Mouse (Mus musculus): ENCODE measurements at regions not wholly inside any gene's neighbourhood (a gene's known extent, or its start where the extent isn't known, plus 50 kb on each side); places are given as distances from the start of the nearest gene placed in this dataset.

DNA sequence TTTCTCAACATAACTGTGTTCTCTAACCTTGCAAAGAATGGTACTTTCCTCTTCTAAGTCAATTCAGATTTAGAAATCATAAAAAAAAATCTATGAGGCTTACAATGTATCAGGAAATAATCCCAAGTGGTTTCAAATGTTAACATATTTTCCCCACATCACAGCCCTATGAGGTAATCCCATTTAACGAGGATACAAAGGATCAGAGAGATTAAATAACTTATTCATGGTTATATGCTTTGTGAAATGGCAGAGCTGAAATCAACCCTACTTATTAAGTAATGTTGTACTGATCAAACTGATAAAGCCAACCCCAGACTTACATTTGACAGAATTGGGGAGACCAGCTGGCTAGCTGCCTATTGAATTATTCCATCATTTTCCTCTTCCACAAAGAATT lies 614.4 kb downstream of the Ntrk3 start:
- Histone ChIP-seq H3K27ac (ENCODE audit: low read length) (no peak overlapping the region), H3K27me3 (ENCODE audit: control insufficient read depth, insufficient read depth, low read depth, low read length) (no peaks in the 10 kb centered on the region), H3K4me1 (ENCODE audit: control insufficient read depth, insufficient read depth, low read length) (no peaks in the 10 kb centered on the region), H3K9ac (ENCODE audit: low read depth, low read length) (no peak overlapping the region), H3K9me3 (replicated peaks; ENCODE audit: control insufficient read depth, low read length, poor library complexity, severe bottlenecking) (no peaks in the 10 kb centered on the region), H3K36me3 (ENCODE audit: control insufficient read depth, insufficient read depth, low read length) (no peaks in the 10 kb centered on the region), H3K4me3 (ENCODE audit: low read depth, low read length) (no peak overlapping the region), H3K4me2 (ENCODE audit: low read length) (no peak overlapping the region)
- WGBS = 66% methylated on average over 1 of the region's 1 CpGs
- no peak for ATAC-seq

DNA sequence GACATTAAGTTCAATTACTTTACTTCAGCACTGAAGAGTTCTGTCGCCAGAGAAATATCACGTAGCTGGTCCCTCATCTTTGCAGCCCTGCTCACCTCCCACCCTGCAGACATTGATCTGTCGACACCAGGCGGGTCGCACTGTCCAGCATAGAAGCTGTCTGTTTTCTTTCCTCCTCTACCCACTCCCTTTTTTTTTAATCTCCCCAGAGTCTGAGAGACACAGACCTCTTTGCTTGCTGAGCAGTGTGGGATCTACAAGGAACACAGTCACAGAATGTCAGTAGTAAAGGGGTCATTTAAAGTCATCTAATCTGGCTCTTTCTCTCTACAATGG lies 616.7 kb downstream of the Ntrk3 start:
- Histone ChIP-seq H3K9ac (ENCODE audit: low read depth, low read length) (no peak overlapping the region), H3K27me3 (ENCODE audit: control insufficient read depth, insufficient read depth, low read depth, low read length) (no peaks in the 10 kb centered on the region), H3K36me3 (ENCODE audit: control insufficient read depth, insufficient read depth, low read length) (no peaks in the 10 kb centered on the region), H3K4me1 (ENCODE audit: control insufficient read depth, insufficient read depth, low read length) (no peaks in the 10 kb centered on the region), H3K9me3 (replicated peaks; ENCODE audit: control insufficient read depth, low read length, poor library complexity, severe bottlenecking) (peaks cover 3% of the 10 kb centered on the region; the same call in 1 of the 2 replicates), H3K4me3 (ENCODE audit: low read depth, low read length) (no peak overlapping the region), H3K27ac (ENCODE audit: low read length) (no peak overlapping the region), H3K4me2 (ENCODE audit: low read length) (no peak overlapping the region)
- no peak for ATAC-seq
- 79% methylated on average over 5 of the region's 5 CpGs for WGBS

DNA sequence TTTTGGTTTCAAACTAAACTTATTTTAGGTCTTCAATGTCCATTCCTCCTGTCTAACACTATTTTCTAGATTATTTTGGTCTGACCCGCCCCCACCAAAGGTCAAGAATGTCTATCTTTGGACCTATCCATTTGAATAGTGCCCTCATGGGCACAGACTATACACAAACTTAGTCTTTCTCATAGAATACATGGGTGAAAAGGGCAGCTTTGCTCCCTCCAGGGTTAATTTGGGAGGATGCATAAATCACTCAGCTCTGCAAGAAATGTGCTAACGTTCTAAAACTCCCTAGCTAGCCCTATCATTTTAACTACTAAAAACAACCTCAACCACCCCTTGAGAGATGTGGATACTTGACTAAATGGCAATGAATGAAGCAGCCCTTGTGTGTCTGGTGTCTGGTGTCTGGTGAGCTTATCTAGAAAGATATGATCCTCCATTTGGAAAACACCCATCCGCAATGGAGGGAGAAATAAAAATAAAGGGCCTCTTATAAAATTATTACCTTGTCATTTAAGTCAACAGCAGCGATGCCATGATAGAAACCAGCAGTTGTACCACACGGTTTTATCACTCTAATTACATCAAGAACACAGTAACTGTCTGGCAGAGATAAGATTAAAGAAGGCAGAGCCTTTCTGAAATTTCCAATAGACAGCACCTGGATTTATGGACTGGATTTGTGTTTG lies 617.2 kb downstream of the Ntrk3 start:
- no peaks in the 10 kb centered on the region for H3K27me3 ChIP-seq (ENCODE audit: control insufficient read depth, insufficient read depth, low read depth, low read length)
- H3K27ac ChIP-seq (ENCODE audit: low read length) = no peak overlapping the region
- no peaks in the 10 kb centered on the region for H3K4me1 ChIP-seq (ENCODE audit: control insufficient read depth, insufficient read depth, low read length)
- H3K36me3 ChIP-seq (ENCODE audit: control insufficient read depth, insufficient read depth, low read length) = no peaks in the 10 kb centered on the region
- 89% methylated on average over 5 of the region's 5 CpGs for WGBS
- no peak for ATAC-seq
- no peak overlapping the region for H3K4me2 ChIP-seq (ENCODE audit: low read length)
- peaks cover 3% of the 10 kb centered on the region; the same call in 1 of the 2 replicates for H3K9me3 ChIP-seq (replicated peaks; ENCODE audit: control insufficient read depth, low read length, poor library complexity, severe bottlenecking)
- H3K4me3 ChIP-seq (ENCODE audit: low read depth, low read length) = no peak overlapping the region
- H3K9ac ChIP-seq (ENCODE audit: low read depth, low read length) = no peak overlapping the region

- H3K4me1 ChIP-seq (ENCODE audit: control insufficient read depth, insufficient read depth, low read length) = no peaks in the 10 kb centered on the region
- H3K27me3 ChIP-seq (ENCODE audit: control insufficient read depth, insufficient read depth, low read depth, low read length) = no peaks in the 10 kb centered on the region
- peaks cover 3% of the 10 kb centered on the region; the same call in 1 of the 2 replicates for H3K9me3 ChIP-seq (replicated peaks; ENCODE audit: control insufficient read depth, low read length, poor library complexity, severe bottlenecking)
- WGBS = 89% methylated on average over 1 of the region's 1 CpGs
- no peak overlapping the region for H3K4me3 ChIP-seq (ENCODE audit: low read depth, low read length)
- no peak overlapping the region for H3K9ac ChIP-seq (ENCODE audit: low read depth, low read length)
- ATAC-seq = no peak
- no peak overlapping the region for H3K4me2 ChIP-seq (ENCODE audit: low read length)
- no peak overlapping the region for H3K27ac ChIP-seq (ENCODE audit: low read length)
- no peaks in the 10 kb centered on the region for H3K36me3 ChIP-seq (ENCODE audit: control insufficient read depth, insufficient read depth, low read length)
Measured at GRCm38 (mm10) chr7:78119809-78120208, 618.0 kb downstream of the Ntrk3 start.

GRCm38 (mm10) chr7:78111291-78111690 lies 626.5 kb downstream of the Ntrk3 start:
- ATAC-seq = no peak
- H3K4me1 ChIP-seq (ENCODE audit: control insufficient read depth, insufficient read depth, low read length) = no peaks in the 10 kb centered on the region
- H3K27me3 ChIP-seq (ENCODE audit: control insufficient read depth, insufficient read depth, low read depth, low read length) = no peaks in the 10 kb centered on the region
- 84% methylated on average over 6 of the region's 6 CpGs for WGBS
- H3K36me3 ChIP-seq (ENCODE audit: control insufficient read depth, insufficient read depth, low read length) = no peaks in the 10 kb centered on the region
- H3K9ac ChIP-seq (ENCODE audit: low read depth, low read length) = no peak overlapping the region
- H3K9me3 ChIP-seq (replicated peaks; ENCODE audit: control insufficient read depth, low read length, poor library complexity, severe bottlenecking) = no peaks in the 10 kb centered on the region
- H3K27ac ChIP-seq (ENCODE audit: low read length) = no peak overlapping the region
- no peak overlapping the region for H3K4me2 ChIP-seq (ENCODE audit: low read length)
- H3K4me3 ChIP-seq (ENCODE audit: low read depth, low read length) = no peak overlapping the region

DNA sequence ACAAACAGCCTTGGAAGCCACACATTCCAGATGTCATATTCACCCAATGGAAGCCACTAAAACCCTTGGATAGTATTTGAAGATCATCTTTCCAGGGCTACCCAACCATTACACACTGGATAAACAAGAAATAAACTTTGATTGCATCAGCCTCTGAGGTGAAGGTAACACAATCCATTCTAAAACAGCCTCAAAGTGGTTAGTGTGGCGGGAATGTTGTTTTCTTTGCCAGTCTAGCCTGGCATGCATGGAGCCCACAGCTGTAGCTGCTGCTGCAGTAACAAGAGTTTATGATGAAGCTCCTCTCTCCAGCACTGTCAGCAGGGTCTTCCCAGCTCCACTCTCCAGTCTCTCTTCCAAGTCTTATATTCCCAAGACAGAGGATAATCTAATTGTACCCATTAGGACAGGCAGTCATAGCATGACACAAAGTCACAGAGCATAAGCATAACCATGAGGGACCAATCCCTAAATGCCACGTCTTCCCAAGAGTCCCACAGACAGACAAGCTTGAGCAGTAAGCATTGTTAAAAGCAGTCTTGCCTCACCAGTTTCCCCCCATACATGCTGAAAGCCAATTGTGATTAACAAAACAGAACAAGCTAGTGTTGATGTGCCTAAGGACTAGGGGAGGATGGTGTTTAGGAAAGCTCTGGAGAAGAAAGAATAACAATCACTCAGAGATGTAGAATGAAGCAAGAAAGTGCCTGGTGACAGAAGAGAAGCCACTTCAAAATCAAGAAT lies 634.1 kb downstream of the Ntrk3 start:
- no peak for ATAC-seq
- Histone ChIP-seq H3K9ac (ENCODE audit: low read depth, low read length) (no peak overlapping the region), H3K27ac (ENCODE audit: low read length) (no peak overlapping the region), H3K9me3 (replicated peaks; ENCODE audit: control insufficient read depth, low read length, poor library complexity, severe bottlenecking) (no peaks in the 10 kb centered on the region), H3K4me1 (ENCODE audit: control insufficient read depth, insufficient read depth, low read length) (no peaks in the 10 kb centered on the region), H3K36me3 (ENCODE audit: control insufficient read depth, insufficient read depth, low read length) (no peaks in the 10 kb centered on the region), H3K4me3 (ENCODE audit: low read depth, low read length) (no peak overlapping the region), H3K4me2 (ENCODE audit: low read length) (no peak overlapping the region), H3K27me3 (ENCODE audit: control insufficient read depth, insufficient read depth, low read depth, low read length) (no peaks in the 10 kb centered on the region; the same call in 1 of the 2 replicates)
- 68% methylated on average over 2 of the region's 2 CpGs for WGBS

DNA sequence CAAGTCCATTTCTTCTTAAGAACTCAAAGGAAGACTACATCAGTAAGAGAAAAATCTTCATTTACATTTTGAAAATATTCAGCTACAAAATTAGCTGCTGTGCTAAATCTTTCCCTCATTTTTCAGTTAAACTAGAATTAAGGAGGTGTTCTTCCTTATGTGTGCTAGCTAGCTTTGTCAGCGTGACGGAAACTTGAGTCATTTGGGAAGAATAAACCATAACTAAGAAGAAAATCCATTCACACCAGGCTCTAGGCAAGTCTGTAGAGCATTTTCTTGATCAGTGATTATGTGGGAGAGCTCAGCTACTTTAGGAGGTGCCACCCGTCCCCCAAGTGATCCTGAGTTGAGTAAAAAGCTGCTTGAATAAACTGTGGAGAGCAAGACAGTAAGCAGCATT lies 635.4 kb downstream of the Ntrk3 start:
- Histone ChIP-seq H3K9ac (ENCODE audit: low read depth, low read length) (no peak overlapping the region), H3K27me3 (ENCODE audit: control insufficient read depth, insufficient read depth, low read depth, low read length) (no peaks in the 10 kb centered on the region; the same call in 1 of the 2 replicates), H3K4me1 (ENCODE audit: control insufficient read depth, insufficient read depth, low read length) (no peaks in the 10 kb centered on the region), H3K27ac (ENCODE audit: low read length) (no peak overlapping the region), H3K9me3 (replicated peaks; ENCODE audit: control insufficient read depth, low read length, poor library complexity, severe bottlenecking) (no peaks in the 10 kb centered on the region), H3K36me3 (ENCODE audit: control insufficient read depth, insufficient read depth, low read length) (no peaks in the 10 kb centered on the region), H3K4me3 (ENCODE audit: low read depth, low read length) (no peak overlapping the region), H3K4me2 (ENCODE audit: low read length) (no peak overlapping the region)
- WGBS = 88% methylated on average over 3 of the region's 3 CpGs
- ATAC-seq = no peak

DNA sequence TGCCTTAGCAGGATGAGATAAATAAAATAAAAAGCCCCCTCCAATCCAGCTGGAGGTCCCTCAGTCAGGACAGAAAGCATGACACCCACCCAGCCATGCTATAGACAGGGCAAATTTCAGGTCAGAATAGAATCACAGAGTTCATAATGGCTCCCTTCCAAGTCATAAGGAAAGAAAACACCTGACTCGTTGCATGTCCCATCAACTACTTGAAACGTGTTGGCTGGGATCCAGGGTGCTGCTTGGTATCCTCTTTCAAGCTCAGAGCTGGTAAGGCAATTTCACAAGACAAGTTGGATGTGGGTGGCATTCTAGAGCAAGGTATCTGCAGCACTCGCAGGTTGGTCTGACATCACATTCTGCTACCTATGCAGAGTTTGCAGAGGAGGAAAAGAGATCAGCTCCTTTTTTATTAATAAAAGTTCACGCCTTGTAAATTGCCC lies 651.2 kb downstream of the Ntrk3 start:
- 67% methylated on average over 4 of the region's 4 CpGs for WGBS
- no peaks in the 10 kb centered on the region for H3K9me3 ChIP-seq (replicated peaks; ENCODE audit: control insufficient read depth, low read length, poor library complexity, severe bottlenecking)
- H3K9ac ChIP-seq (ENCODE audit: low read depth, low read length) = no peak overlapping the region
- ATAC-seq = no peak
- H3K27me3 ChIP-seq (ENCODE audit: control insufficient read depth, insufficient read depth, low read depth, low read length) = no peaks in the 10 kb centered on the region
- H3K4me3 ChIP-seq (ENCODE audit: low read depth, low read length) = no peak overlapping the region
- H3K36me3 ChIP-seq (ENCODE audit: control insufficient read depth, insufficient read depth, low read length) = no peaks in the 10 kb centered on the region
- 0 out of 2 replicates have a peak, but pooled peaks cover 3% of the 10 kb centered on the region for H3K4me1 ChIP-seq (ENCODE audit: control insufficient read depth, insufficient read depth, low read length)
- no peak overlapping the region for H3K27ac ChIP-seq (ENCODE audit: low read length)
- no peak overlapping the region for H3K4me2 ChIP-seq (ENCODE audit: low read length)

GRCm38 (mm10) chr7:78085783-78086565 lies 651.8 kb downstream of the Ntrk3 start:
- WGBS = 47% methylated on average over 11 of the region's 11 CpGs
- Histone ChIP-seq H3K4me1 (ENCODE audit: control insufficient read depth, insufficient read depth, low read length) (0 out of 2 replicates have a peak, but pooled peaks cover 3% of the 10 kb centered on the region), H3K4me2 (ENCODE audit: low read length) (no peak overlapping the region), H3K4me3 (ENCODE audit: low read depth, low read length) (no peak overlapping the region), H3K9me3 (replicated peaks; ENCODE audit: control insufficient read depth, low read length, poor library complexity, severe bottlenecking) (no peaks in the 10 kb centered on the region), H3K27ac (ENCODE audit: low read length) (no peak overlapping the region), H3K36me3 (ENCODE audit: control insufficient read depth, insufficient read depth, low read length) (no peaks in the 10 kb centered on the region), H3K9ac (ENCODE audit: low read depth, low read length) (no peak overlapping the region), H3K27me3 (ENCODE audit: control insufficient read depth, insufficient read depth, low read depth, low read length) (no peaks in the 10 kb centered on the region)
- ATAC-seq = no peak

Data from midbrain, embryonic 16.5 days (tissue).